Mouse (Mus musculus) forebrain, embryonic 12.5 days (tissue): ENCODE data around the gene Ceacam16. TPM values are rescaled to one million over a fixed set of nuclear protein-coding genes. Genes with fewer than 3 reads are reported as not detected.

Experiments
- ATAC-seq: fragments of 200-750 bp; cut with Nextera tagmentation; 2 replicates; pipeline ENCODE4 v1.8.0; 2017; ENCODE audit warnings: moderate TSS enrichment; ENCODE audit not compliant: low FRiP score
- H3K27ac ChIP-seq: fragments of 300-500 bp; sonication (generic); 2 replicates; pipeline ENCODE4 v1.5.1; 2016; ENCODE audit warnings: mild to moderate bottlenecking
- H3K27me3 ChIP-seq: fragments of 300-500 bp; sonication (generic); 2 replicates; pipeline ENCODE4 v1.6.1; 2016; ENCODE audit warnings: mild to moderate bottlenecking
- H3K36me3 ChIP-seq: fragments of 300-500 bp; sonication (generic); replicated peaks from 2 replicates; pipeline ENCODE4 v1.6.1; 2016; ENCODE audit warnings: mild to moderate bottlenecking
- H3K4me1 ChIP-seq: fragments of 300-500 bp; sonication (generic); 2 replicates; pipeline ENCODE4 v1.6.1; 2016
- H3K4me2 ChIP-seq: fragments of 300-500 bp; sonication (generic); 2 replicates; pipeline ENCODE4 v1.6.1; 2016; ENCODE audit warnings: mild to moderate bottlenecking, moderate library complexity
- H3K4me3 ChIP-seq: fragments of 300-500 bp; sonication (generic); replicated peaks from 2 replicates; pipeline ENCODE4 v1.5.1; 2016; ENCODE audit warnings: mild to moderate bottlenecking
- H3K9ac ChIP-seq: fragments of 300-500 bp; sonication (generic); 2 replicates; pipeline ENCODE4 v1.6.1; 2016; ENCODE audit warnings: mild to moderate bottlenecking
- H3K9me3 ChIP-seq: fragments of 300-500 bp; sonication (generic); 2 replicates; pipeline ENCODE4 v1.6.1; 2016
- WGBS: fragments of 180-500 bp; shearing (Covaris S2); methylation state at CpG from one replicate; pipeline ENCODE4 v1.1.7; 2016; 5-methylcytosine and 5-hydroxymethylcytosine counted together
- polyA plus RNA-seq: library from polyadenylated mRNA; unstranded; fragments of >200 nt; fragmentation: Nextera tagmentation; extraction: Ambion mirVana; gene quantifications from 2 replicates; pipeline ENCODE4 v1.2.1, GENCODE M21; 2016

The Ceacam16 gene
- polyA plus RNA-seq, 1 experiment from 2014 or later = not detected

DNA sequence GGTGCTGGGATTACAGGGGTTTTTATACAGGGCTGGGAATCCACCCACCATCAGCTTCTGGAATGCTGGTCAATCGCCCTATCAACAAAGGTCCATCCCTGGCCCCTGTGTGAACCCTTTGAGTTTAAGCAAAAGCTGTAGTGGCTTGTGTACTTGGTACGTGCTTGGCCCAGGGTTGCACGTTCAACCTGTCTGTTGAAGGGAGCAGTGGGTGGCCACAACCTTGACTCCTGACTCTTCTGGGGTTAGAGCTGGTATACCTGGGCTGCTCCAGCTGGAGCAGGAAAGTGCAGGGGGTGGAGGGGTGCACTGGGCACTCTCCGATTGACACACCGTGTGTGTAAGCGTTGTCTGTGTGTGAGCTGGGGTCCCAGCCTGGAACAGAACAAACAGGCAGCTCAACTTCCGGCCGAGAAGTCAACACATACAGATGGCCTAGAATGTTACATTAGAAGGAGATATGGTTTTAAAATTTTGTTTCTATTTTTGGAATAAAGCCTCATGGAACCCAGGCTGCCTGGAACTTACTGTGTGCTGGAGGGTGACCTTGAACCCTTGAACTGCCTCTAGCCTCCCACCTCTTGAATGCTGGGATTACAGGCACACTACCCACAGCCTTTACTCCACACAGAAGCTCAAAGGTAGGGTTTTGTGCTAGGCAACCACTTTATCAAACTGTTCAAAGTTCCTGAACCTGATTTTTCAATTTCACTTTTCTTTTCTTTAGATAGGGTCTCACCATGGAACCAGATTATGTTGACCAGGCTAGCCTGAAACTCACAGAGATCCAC, 4.3 kb upstream of the Ceacam16 start:
- Histone ChIP-seq H3K9ac (no peak overlapping the region), H3K36me3 (no peaks in the 10 kb centered on the region), H3K9me3 (no peaks in the 10 kb centered on the region), H3K27me3 (no peaks in the 10 kb centered on the region), H3K27ac (no peak overlapping the region), H3K4me2 (no peak overlapping the region), H3K4me3 (no peak overlapping the region), H3K4me1 (no peaks in the 10 kb centered on the region)
- 80% methylated on average over 8 of the region's 8 CpGs for WGBS
- ATAC-seq = no peak

DNA sequence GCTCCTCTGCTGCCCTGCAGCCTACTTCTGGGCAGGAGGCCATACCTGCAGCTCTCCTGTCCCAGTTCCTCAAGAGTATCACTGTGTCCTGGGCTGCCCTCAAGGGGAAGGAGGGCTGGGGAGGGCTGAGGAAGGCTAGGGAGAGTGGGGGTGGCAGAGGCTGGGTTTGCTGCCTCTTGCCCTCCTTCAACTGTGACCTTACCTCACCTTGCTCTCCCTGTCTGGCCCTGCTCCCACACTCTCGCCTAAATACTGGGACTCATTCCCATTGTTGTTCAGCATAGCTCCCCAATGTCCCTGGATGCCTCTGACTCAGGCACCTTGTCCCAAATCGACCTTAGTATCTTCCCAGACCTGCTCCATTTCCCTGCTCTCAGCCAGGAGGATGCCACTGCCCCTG, 3.1 kb upstream of the Ceacam16 start:
- no peaks in the 10 kb centered on the region for H3K4me1 ChIP-seq
- no peaks in the 10 kb centered on the region for H3K9me3 ChIP-seq
- H3K27ac ChIP-seq = no peak overlapping the region
- H3K27me3 ChIP-seq = no peaks in the 10 kb centered on the region
- ATAC-seq = no peak
- no peak overlapping the region for H3K9ac ChIP-seq
- H3K4me3 ChIP-seq = no peak overlapping the region
- H3K36me3 ChIP-seq = no peaks in the 10 kb centered on the region
- no peak overlapping the region for H3K4me2 ChIP-seq
- 33% methylated on average over 2 of the region's 2 CpGs for WGBS

DNA sequence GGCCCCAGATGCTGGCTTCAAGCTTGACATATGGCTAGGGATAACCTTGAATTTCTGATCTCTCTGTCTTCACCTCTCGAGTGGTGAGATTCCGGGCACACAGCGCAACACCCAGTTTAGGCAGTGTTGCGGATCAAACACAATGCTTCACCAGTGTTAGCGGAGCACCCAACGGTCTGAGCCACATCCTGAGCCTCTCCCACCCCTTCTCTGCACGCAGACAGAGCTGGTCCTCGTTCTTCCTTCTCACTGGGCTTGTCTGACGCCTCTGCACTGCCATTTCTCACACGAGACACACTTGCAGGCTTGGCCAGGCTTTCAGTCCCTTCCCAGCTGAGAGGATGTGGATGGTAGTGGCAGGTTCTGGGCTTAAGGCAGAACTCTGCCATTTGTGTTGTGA, 1.4 kb downstream of the Ceacam16 start:
- 76% methylated on average over 10 of the region's 10 CpGs for WGBS
- H3K4me2 ChIP-seq = no peak overlapping the region

DNA sequence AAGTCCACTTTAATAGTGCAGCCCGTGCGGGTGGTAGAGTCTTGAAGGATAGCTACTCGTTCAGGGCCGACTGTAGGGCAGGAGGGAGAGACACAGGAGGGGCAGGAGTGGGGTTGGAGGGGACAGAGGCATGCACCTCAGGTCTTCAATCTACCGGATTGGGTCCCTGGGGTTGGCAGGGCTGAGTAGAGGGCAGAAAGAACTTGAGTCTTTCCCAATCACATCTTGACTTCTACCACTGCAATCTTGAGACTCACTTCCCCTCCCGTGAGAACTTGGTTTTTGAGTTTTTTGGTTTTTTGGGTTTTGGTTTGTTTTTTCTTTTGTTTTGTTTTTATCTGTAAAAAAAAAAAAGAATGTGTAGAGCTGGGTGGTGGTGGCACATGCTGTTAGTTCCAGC, 4.8 kb downstream of the Ceacam16 start:
- H3K27ac ChIP-seq = no peak overlapping the region
- WGBS = 82% methylated on average over 6 of the region's 6 CpGs
- no peak for ATAC-seq
- H3K4me2 ChIP-seq = no peak overlapping the region
- peaks cover 26% of the 10 kb centered on the region for H3K27me3 ChIP-seq
- no peak overlapping the region for H3K9ac ChIP-seq
- no peaks in the 10 kb centered on the region for H3K9me3 ChIP-seq
- H3K36me3 ChIP-seq = no peaks in the 10 kb centered on the region
- H3K4me1 ChIP-seq = peaks cover 7% of the 10 kb centered on the region; the same call in 1 of the 2 replicates
- H3K4me3 ChIP-seq = no peak overlapping the region

More for the DNA sequence above, 1.4 kb downstream of the Ceacam16 start:
- Histone ChIP-seq H3K9me3 (no peaks in the 10 kb centered on the region), H3K36me3 (no peaks in the 10 kb centered on the region), H3K4me1 (no peaks in the 10 kb centered on the region), H3K27me3 (peaks cover 10% of the 10 kb centered on the region; the same call in 1 of the 2 replicates), H3K27ac (no peak overlapping the region), H3K4me3 (no peak overlapping the region), H3K9ac (no peak overlapping the region)
- ATAC-seq = no peak

DNA sequence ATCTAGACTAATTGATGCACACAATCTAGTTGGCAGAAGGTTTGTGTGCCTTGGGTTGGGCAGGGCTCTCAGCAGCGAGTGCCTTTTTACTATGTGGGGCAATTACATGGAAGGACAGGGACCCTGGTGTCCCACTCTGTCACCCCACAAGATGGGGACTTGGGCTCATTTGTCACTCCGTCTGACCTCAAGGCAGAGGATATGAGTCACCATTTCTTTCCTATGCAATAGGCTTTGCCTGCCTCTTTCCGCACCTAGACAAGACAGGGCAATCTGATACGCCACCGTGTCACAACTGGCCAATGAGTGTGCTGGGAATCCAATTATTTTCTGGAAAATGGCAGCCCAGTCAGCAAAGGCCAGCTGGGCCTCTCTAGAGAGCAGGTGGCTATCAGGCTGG, 5.4 kb downstream of the Ceacam16 start:
- Histone ChIP-seq H3K27ac (no peak overlapping the region), H3K9me3 (no peaks in the 10 kb centered on the region), H3K36me3 (no peaks in the 10 kb centered on the region), H3K27me3 (peaks cover 30% of the 10 kb centered on the region), H3K4me3 (no peak overlapping the region), H3K4me1 (peaks cover 7% of the 10 kb centered on the region; the same call in 1 of the 2 replicates), H3K9ac (no peak overlapping the region), H3K4me2 (no peak overlapping the region)
- ATAC-seq = no peak
- WGBS = 83% methylated on average over 5 of the region's 5 CpGs

DNA sequence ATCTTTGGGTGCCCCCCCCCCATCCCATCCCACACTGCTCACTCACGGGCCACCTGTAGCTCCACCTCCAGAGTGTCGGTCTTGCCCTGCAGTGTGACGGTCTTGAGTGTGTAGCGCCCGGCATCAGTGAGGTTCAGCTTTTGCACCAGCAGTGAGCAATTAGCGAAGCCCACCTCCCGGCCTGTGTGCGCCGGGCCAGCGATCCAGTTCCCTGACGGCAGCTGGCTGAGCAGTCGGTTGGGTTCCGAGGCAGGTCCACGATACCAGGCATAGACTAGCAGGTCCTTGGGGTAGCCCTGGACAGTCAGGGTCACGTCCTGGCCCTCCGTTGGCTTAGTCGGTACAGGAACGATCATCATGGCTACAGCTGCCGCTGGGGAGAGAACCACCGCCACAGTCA, 7.6 kb downstream of the Ceacam16 start:
- H3K36me3 ChIP-seq = no peaks in the 10 kb centered on the region

DNA sequence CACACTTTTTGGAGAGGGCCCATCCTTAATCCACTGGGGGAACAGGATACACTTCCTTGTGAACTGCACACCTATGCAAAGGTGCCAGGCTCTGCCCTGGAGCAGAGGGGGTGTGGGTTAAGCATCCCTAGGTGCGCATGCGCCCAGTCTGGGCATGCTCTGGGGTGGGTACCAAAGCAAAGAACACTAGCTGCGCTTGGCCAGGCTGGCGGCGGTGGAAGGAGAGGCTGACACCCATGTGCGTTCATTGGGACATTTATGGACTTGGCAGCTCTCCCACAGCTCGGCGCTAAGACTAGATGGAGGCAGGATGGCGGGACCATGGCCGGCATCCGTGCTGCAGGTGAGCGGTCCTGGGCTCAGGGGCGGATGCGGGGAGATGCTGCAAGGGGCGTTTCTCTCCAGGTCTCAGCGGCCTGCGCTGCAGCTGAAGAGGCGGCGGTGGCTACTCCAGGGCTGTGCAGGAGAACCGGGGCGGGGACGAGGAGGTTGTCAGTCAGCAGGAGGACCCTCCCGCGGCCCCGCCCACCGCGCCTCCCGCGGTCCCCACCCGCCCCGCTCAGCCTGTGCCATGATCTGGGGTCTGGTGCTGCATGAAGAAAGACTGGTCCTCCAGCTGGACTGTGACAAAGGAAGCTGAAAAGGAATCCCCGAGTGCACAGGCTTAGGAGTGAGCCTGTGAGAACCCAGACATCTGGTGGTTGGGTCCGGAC, 9.1 kb downstream of the Ceacam16 start, which contains the start of gene Gm19345:
Gene Gm19345, plus strand, starts transcription at position 146 of the 713 bp plus-strand sequence.
- peak; percentile 83 for ATAC-seq
- 4% methylated on average over 27 of the region's 33 CpGs for WGBS
- H3K4me3 ChIP-seq = peak within 1 kb of the TSS; percentile 31
- peaks cover 7% of the 10 kb centered on the region; the same call in 1 of the 2 replicates for H3K4me1 ChIP-seq
- peaks cover 44% of the 10 kb centered on the region for H3K27me3 ChIP-seq
- H3K36me3 ChIP-seq = no peaks in the 10 kb centered on the region
- H3K9me3 ChIP-seq = no peaks in the 10 kb centered on the region
- no peak within 1 kb of the TSS for H3K27ac ChIP-seq
- H3K9ac ChIP-seq = peak within 1 kb of the TSS; percentile 49
- peak within 1 kb of the TSS; percentile 56 for H3K4me2 ChIP-seq

More for the DNA sequence above, 7.6 kb downstream of the Ceacam16 start:
- 93% methylated on average over 20 of the region's 20 CpGs for WGBS
- H3K27me3 ChIP-seq = peaks cover 37% of the 10 kb centered on the region
- no peak overlapping the region for H3K27ac ChIP-seq
- H3K4me1 ChIP-seq = peaks cover 7% of the 10 kb centered on the region; the same call in 1 of the 2 replicates
- H3K4me2 ChIP-seq = no peak overlapping the region
- no peak overlapping the region for H3K9ac ChIP-seq
- ATAC-seq = no peak
- H3K4me3 ChIP-seq = no peak overlapping the region
- no peaks in the 10 kb centered on the region for H3K9me3 ChIP-seq

DNA sequence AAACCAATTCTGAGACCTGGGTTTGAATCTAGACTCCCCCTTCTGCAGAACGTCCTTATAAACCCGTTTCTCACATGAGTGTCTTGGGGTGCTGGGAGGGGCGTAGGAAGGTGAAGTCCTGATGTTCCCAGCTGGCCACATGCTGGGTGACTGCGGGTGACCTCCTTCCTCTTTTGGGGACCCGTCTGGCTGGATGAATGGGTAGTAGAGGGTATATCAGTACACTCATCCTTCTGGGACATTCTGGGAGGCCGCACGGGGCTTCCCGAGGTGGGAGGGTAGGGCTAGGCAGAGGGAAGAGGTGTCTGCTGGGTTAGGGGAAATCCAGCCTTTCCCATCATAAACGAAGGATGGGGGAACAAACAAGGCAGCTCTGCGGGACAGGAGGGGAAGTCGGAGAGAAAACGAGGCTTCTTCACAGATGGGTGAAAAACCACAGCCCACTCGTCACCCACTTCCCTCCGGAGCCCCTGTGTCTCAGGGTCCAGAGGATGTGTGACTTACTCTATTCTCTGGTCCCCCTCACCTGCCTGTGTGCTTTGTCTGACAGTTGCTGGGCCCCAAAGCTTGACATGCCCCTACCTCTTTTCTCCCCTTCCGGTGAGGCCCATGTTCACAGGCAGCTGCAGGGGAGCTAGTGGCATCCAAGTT, 16.5 kb downstream of the Ceacam16 start:
- H3K4me2 ChIP-seq = no peak overlapping the region
- peaks cover 57% of the 10 kb centered on the region for H3K27me3 ChIP-seq
- no peak for ATAC-seq
- 66% methylated on average over 15 of the region's 15 CpGs for WGBS
- H3K4me1 ChIP-seq = no peaks in the 10 kb centered on the region
- H3K27ac ChIP-seq = no peak overlapping the region
- H3K36me3 ChIP-seq = no peaks in the 10 kb centered on the region
- no peaks in the 10 kb centered on the region for H3K9me3 ChIP-seq
- no peak overlapping the region for H3K9ac ChIP-seq
- H3K4me3 ChIP-seq = no peak overlapping the region

DNA sequence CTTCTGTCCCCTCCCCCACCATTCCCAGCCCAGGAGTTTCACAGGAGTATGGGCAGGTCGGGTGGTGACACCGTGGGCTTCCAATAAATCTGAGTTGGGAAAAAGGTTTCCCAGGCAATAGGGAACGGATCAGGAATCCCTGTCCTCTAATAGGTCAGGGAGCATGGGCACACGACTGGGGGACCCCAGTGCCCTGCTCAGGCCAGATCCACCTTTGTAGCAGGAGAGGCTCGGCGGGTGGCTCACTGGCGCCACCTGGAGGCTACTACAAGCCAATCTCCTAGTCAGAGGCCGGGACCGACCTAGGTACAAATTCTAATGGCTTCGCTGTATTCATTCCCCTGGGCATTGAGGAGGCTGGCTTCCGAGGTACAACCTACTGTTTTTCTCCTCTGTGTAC, 17.5 kb downstream of the Ceacam16 start:
- Histone ChIP-seq H3K9me3 (no peaks in the 10 kb centered on the region), H3K36me3 (no peaks in the 10 kb centered on the region), H3K27me3 (peaks cover 54% of the 10 kb centered on the region), H3K4me1 (no peaks in the 10 kb centered on the region), H3K4me2 (no peak overlapping the region), H3K4me3 (no peak overlapping the region), H3K9ac (no peak overlapping the region), H3K27ac (no peak overlapping the region)
- 0 out of 2 replicates have a peak, but pooled peaks have one; percentile 44 for ATAC-seq
- WGBS = 6% methylated on average over 11 of the region's 11 CpGs

DNA sequence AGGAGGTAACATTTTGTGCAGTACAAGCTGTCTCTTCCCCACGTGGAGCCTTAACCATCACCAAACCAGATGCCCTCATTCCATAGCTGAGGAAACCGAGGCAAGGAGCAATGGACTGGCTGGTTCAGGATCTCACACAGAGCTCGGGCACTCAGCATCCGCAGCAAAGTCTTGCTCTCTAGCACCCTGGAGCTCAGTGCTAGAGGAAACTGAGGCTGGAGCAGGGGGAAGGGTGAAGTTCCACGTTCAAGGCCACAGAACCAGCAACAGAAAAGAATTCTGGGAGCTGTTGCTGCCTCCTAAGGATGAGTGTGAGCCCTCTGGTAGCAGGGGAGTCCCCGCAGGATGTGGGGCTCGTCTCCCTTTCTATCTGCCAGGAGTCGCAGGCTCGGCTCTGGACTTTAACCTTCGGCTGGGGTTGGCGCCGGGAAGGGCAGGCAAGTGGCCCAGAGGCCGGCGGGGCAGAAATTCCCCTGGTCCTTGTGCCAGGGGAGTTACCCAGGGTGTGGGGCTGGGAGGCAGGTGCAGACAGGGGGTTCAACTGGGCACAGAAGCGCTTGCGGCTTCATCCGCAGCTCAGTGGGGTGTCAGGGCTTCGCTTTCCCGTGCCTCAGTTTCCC, 18.1 kb downstream of the Ceacam16 start:
- no peak overlapping the region for H3K9ac ChIP-seq
- no peak overlapping the region for H3K4me2 ChIP-seq
- WGBS = 29% methylated on average over 19 of the region's 19 CpGs
- ATAC-seq = no peak
- H3K4me1 ChIP-seq = no peaks in the 10 kb centered on the region
- H3K27ac ChIP-seq = no peak overlapping the region
- H3K9me3 ChIP-seq = no peaks in the 10 kb centered on the region
- H3K36me3 ChIP-seq = no peaks in the 10 kb centered on the region
- H3K27me3 ChIP-seq = peaks cover 49% of the 10 kb centered on the region
- no peak overlapping the region for H3K4me3 ChIP-seq

DNA sequence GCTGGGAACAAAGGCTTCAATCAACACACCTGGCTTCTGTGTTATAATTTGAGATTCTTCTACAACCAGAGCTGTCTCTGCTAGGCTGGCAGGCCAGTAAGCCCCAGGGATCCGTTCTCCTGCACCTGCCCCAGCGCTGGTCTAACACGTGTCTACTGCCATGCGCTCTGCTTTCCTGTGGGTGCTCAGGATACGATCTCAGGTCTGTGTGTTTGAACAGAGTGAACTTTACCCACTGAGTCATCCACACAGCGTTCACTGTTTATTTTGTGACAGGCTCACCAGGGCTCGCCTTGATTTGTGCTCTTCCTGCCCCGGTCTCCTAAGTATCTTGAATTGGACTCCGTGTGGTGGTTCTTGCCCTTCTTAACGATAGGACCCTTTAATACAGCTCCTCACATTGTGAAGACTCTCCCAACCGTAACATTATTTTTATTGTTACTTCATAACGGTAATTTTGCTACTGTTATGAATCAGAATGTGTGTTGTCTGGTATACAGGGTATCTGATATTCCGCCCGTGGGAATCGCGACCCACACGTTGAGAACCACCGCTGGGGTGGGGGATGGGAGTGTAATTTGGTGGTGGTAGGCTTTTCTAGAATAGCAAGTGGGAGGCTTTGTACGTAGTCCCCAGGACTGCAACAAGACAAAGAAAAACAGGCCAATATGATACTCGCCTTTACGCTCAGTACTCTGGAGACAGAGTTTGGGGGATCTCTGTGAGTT, 19.2 kb downstream of the Ceacam16 start:
- no peak overlapping the region for H3K9ac ChIP-seq
- H3K4me1 ChIP-seq = no peaks in the 10 kb centered on the region
- H3K4me2 ChIP-seq = no peak overlapping the region
- no peak for ATAC-seq
- peaks cover 38% of the 10 kb centered on the region for H3K27me3 ChIP-seq
- whole genome bisulfite sequencing = 83% methylated on average over 21 of the region's 21 CpGs
- H3K27ac ChIP-seq = no peak overlapping the region
- H3K4me3 ChIP-seq = no peak overlapping the region
- no peaks in the 10 kb centered on the region for H3K36me3 ChIP-seq
- 0 out of 2 replicates have a peak, but pooled peaks cover 2% of the 10 kb centered on the region for H3K9me3 ChIP-seq
